Mouse (Mus musculus): Measurements from ENCODE around the gene Clk3. TPM values are rescaled to one million over a fixed set of nuclear protein-coding genes. Genes with fewer than 3 reads are reported as not detected.

The Clk3 gene
- polyA plus RNA-seq (2014; fragmentation: Illumina TruSeq; extraction: RNeasy Lipid Tissue Mini Kit (QIAGEN cat#74804); ENCODE audit: low read depth, low replicate concordance) = 49.8 TPM

GRCm38 (mm10) chr9:57765364-57766351, at the start of gene Clk3:
Gene Clk3 (minus strand): TSS chr9:57765860.

GRCm38 (mm10) chr9:57708068-57708719, 57.5 kb downstream of the Clk3 start, which contains the start of gene Edc3:
Gene Edc3 (plus strand): TSS chr9:57708540.

Other genes with a start within 250 kb of the Clk3 start
- gene Cox5a, start 244.6 kb downstream of the Clk3 start, polyA plus RNA-seq (2014; fragmentation: Illumina TruSeq; extraction: RNeasy Lipid Tissue Mini Kit (QIAGEN cat#74804); ENCODE audit: low read depth, low replicate concordance) = 453 TPM
- 10.2 TPM for gene Fam219b, start 228.3 kb downstream of the Clk3 start, polyA plus RNA-seq (2014; fragmentation: Illumina TruSeq; extraction: RNeasy Lipid Tissue Mini Kit (QIAGEN cat#74804); ENCODE audit: low read depth, low replicate concordance)
- 12.5 TPM for gene Mpi, start 213.1 kb downstream of the Clk3 start, polyA plus RNA-seq (2014; fragmentation: Illumina TruSeq; extraction: RNeasy Lipid Tissue Mini Kit (QIAGEN cat#74804); ENCODE audit: low read depth, low replicate concordance)
- gene Scamp2, start 204.9 kb downstream of the Clk3 start, polyA plus RNA-seq (2014; fragmentation: Illumina TruSeq; extraction: RNeasy Lipid Tissue Mini Kit (QIAGEN cat#74804); ENCODE audit: low read depth, low replicate concordance) = 15.0 TPM
- gene Ulk3, start 176.4 kb downstream of the Clk3 start, polyA plus RNA-seq (2014; fragmentation: Illumina TruSeq; extraction: RNeasy Lipid Tissue Mini Kit (QIAGEN cat#74804); ENCODE audit: low read depth, low replicate concordance) = 6.0 TPM
- not detected for gene Cplx3, start 159.6 kb downstream of the Clk3 start, polyA plus RNA-seq (2014; fragmentation: Illumina TruSeq; extraction: RNeasy Lipid Tissue Mini Kit (QIAGEN cat#74804); ENCODE audit: low read depth, low replicate concordance)
- not detected for gene Lman1l, start 145.1 kb downstream of the Clk3 start, polyA plus RNA-seq (2014; fragmentation: Illumina TruSeq; extraction: RNeasy Lipid Tissue Mini Kit (QIAGEN cat#74804); ENCODE audit: low read depth, low replicate concordance)
- 6.5 TPM for gene Csk, start 112.2 kb downstream of the Clk3 start, polyA plus RNA-seq (2014; fragmentation: Illumina TruSeq; extraction: RNeasy Lipid Tissue Mini Kit (QIAGEN cat#74804); ENCODE audit: low read depth, low replicate concordance)
- not detected for gene Cyp1a2, start 82.2 kb downstream of the Clk3 start, polyA plus RNA-seq (2014; fragmentation: Illumina TruSeq; extraction: RNeasy Lipid Tissue Mini Kit (QIAGEN cat#74804); ENCODE audit: low read depth, low replicate concordance)
- 0.29 TPM for gene Cyp1a1, start 77.9 kb downstream of the Clk3 start, polyA plus RNA-seq (2014; fragmentation: Illumina TruSeq; extraction: RNeasy Lipid Tissue Mini Kit (QIAGEN cat#74804); ENCODE audit: low read depth, low replicate concordance)
- 3.7 TPM for gene Edc3, start 57.3 kb downstream of the Clk3 start, polyA plus RNA-seq (2014; fragmentation: Illumina TruSeq; extraction: RNeasy Lipid Tissue Mini Kit (QIAGEN cat#74804); ENCODE audit: low read depth, low replicate concordance)
- gene Arid3b, start 70.9 kb upstream of the Clk3 start, polyA plus RNA-seq (2014; fragmentation: Illumina TruSeq; extraction: RNeasy Lipid Tissue Mini Kit (QIAGEN cat#74804); ENCODE audit: low read depth, low replicate concordance) = 0.58 TPM
- 72.4 TPM for gene Ubl7, start 145.1 kb upstream of the Clk3 start, polyA plus RNA-seq (2014; fragmentation: Illumina TruSeq; extraction: RNeasy Lipid Tissue Mini Kit (QIAGEN cat#74804); ENCODE audit: low read depth, low replicate concordance)
- gene Sema7a, start 174.3 kb upstream of the Clk3 start, polyA plus RNA-seq (2014; fragmentation: Illumina TruSeq; extraction: RNeasy Lipid Tissue Mini Kit (QIAGEN cat#74804); ENCODE audit: low read depth, low replicate concordance) = 2.4 TPM
- 1,517 TPM for gene Cyp11a1, start 240.6 kb upstream of the Clk3 start, polyA plus RNA-seq (2014; fragmentation: Illumina TruSeq; extraction: RNeasy Lipid Tissue Mini Kit (QIAGEN cat#74804); ENCODE audit: low read depth, low replicate concordance)

Measured in adrenal gland, adult 10 weeks (tissue).